Mouse (Mus musculus) gastrocnemius, adult 2 months (tissue): Measurements from ENCODE around the gene Gne. TPM values are rescaled to one million over a fixed set of nuclear protein-coding genes. Genes with fewer than 3 reads are reported as not detected.
A peak's percentile ranks its signal among the peaks of the same experiment; 100 is the strongest.

ENCODE experiments used
- DNase-seq: peaks from one replicate; pipeline ENCODE4 v3.0.0; 2022
- H3K27ac ChIP-seq: fragments of 200-600 bp; 2 replicates; pipeline ENCODE4 v1.8.1; 2022; ENCODE audit warnings: mild to moderate bottlenecking
- H3K4me3 ChIP-seq: fragments of 200-600 bp; 2 replicates; pipeline ENCODE4 v1.8.1; 2022; ENCODE audit warnings: mild to moderate bottlenecking, moderate library complexity
- CTCF ChIP-seq: fragments of 200-600 bp; IDR thresholded peaks from 2 replicates; pipeline ENCODE4 v1.8.1; 2022; ENCODE audit warnings: antibody characterized with exemption, mild to moderate bottlenecking, moderate library complexity
- intact Hi-C: fragments of 180-260 bp; cut with DNase I; formaldehyde crosslinking; loops from one replicate; pipeline ENCODE4 v1.15.1; 2025
- long read RNA-seq, 2 experiments: library from polyadenylated mRNA; stranded (forward); transcript quantifications; one replicate each; pipeline ENCODE4 v2.0.0; 2021
- total RNA-seq, 2 experiments: library from RNA; stranded (reverse); gene quantifications; 2 replicates each; pipeline ENCODE4 v1.2.3; 2021

Gne gene
- 10 to 100 TPM; 11.6 to 12.5 TPM for total RNA-seq
- long read RNA-seq, experiment 1, transcript Gne-202 (12 exons, 2,920 nt) = major isoform, 16 of 18 reads
- long read RNA-seq, experiment 1, partial matches to known transcripts = 1 of 18 reads
- long read RNA-seq, experiment 1, other reads (novel, unspliced or antisense) = 1 of 18 reads
- long read RNA-seq, experiment 2, transcript Gne-202 (12 exons, 2,920 nt) = major isoform, 7 of 9 reads
- long read RNA-seq, experiment 2, partial matches to known transcripts = 1 of 9 reads
- long read RNA-seq, experiment 2, other reads (novel, unspliced or antisense) = 1 of 9 reads

DNA sequence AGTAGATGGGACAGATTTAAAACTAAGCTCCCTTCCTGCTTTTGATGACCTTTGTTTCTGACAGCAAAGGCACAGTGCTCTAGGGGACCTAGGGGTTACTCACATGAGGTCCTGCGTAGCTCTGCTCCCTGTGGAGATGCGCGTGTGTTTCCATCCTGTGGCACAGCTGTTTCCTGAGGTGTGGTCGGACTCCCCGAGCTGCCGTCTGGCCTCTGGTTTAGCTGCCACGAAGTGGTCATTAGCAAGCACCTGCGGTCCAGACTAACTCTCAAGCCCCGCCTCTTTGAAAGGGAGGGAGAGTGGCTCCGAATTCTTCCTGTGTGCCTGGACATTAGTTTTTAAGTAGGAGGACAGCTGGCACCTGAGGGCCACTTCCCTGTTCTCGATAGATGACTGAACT lies at the start of gene Gne:
Gene Gne, minus strand, starts transcription at position 233 of the 400 bp plus-strand sequence.
- no peak for DNase-seq
- Histone ChIP-seq H3K27ac (no peak within 1 kb of the TSS), H3K4me3 (peak within 1 kb of the TSS; percentile 51)
- no peak for TF ChIP-seq CTCF
- intact Hi-C loops = no loop called here

DNA sequence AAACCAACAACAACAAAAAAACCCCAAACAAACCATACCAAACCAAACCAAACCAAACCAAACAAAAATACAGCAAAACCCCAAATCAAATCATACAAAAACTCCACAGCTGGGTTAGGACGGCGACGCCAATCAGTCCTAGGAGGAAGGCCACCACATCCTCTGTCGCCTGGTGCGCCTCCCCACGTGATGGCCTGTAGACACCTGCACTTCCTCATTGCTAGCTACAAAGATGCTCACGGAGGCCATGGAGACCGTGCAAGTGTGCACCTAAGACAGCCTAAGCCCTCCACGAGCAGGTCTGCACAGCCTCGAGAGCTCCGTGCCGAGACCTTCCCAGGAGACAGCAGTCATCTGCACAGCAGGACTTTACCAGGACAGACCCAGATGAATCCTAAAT lies 42.8 kb upstream of the Gne start:
- Histone ChIP-seq H3K4me3 (no peak overlapping the region), H3K27ac (no peak overlapping the region)
- intact Hi-C loops = no loop called here
- DNase-seq = no peak
- TF ChIP-seq CTCF = no peak

DNA sequence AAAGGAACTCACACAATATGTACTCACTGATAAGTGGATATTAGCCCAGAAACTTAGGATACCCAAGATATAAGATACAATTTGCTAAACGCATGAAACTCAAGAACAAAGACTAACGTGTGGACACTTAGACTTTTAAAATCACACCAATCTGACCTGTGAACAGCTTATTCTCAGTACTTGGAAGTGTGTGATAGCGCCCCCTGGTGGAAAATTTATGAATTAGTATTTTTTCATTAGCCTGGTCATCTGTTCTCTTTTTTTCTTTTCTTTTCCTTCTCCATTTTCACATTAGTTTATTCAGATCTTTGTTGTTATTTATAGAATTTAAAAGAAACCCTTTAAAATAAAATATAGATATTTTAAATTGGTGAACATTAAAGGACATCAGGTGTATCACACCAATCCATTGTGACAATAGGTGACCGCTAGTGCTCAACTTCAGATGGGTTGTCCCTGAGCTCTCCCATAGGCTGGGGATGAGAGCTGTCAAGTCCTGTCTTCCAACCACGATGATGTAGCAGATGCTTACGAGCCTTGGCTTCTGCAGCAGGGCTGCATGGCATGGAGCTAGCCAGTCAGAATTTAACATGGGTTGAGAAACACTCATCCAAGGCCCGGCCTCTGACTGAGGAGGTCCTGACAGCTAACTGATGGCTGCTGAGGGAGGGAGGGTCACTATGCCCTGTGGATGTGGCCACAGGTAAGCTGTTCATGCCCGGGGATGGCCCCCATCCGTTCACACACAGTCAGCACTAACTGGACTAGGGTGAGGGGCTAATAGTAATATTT lies 35.6 kb upstream of the Gne start:
- Histone ChIP-seq H3K4me3 (no peak overlapping the region), H3K27ac (no peak overlapping the region)
- intact Hi-C loops = loop anchor here (1.0 to 10.0 kb wide), 2 partner anchors 54 to 215 kb away; no protein-coding TSS in a partner anchor
- no peak for DNase-seq
- peak; percentile 74 for TF ChIP-seq CTCF

DNA sequence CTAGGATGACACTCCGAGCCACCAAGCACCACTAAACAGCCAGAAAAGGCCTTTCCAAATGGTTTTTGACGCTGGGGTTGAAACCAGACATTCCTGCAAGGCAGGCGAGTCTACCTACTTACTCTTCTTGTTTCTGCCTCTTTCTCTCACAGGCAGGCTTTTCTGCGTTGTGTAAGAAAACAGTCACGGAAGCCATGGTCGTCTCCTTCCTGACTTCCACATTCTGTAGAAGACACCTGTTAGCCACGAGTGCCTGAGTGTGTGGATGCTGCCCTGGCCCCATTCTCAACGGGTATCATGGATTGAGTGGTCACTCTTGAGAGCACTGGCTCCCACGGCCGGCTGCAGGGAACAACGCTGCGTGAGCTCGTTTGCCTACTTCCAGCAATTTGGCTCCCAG lies 31.1 kb upstream of the Gne start:
- no peak for TF ChIP-seq CTCF
- Histone ChIP-seq H3K4me3 (no peak overlapping the region), H3K27ac (no peak overlapping the region)
- DNase-seq = no peak
- intact Hi-C loops = loop anchor here (10.0 kb wide), 1 partner anchor 210 kb away; no protein-coding TSS in a partner anchor

DNA sequence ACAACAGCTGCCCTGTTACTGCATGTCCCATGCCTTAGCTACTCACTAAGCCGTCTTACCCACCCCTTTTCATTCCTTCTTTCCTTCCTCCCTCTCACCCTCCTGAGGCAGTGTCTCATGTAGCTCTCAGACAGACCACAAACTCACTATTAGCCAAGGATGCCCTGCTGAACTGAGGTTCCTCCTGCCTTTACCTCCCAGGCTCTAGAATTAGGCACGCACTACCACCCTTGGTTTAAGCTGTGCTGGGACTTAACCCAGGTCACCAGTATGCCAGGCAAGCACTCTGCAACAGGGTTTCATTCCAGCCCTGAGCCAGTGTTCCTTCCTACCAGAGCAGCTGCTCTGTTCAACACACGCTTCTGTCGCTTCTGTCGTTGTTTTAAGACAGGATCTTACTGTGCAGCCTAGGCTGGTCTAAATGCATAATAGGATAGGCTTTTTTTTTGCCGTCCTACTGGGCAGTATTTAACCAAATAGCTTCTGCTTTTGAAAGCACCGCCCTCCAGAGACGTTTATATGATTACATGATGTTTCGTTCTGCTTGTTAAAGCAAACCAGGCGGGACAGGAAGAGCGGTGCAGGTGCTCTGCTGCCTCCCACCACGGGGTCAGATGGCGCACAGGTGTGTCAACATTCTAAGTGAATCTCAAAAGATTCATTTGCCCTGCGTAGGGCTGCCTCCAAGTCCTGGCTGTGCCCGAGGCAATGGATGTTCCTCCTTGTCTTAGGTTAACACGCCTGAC lies 29.6 kb upstream of the Gne start:
- H3K27ac ChIP-seq = no peak overlapping the region
- TF ChIP-seq CTCF = no peak
- DNase-seq = no peak
- intact Hi-C loops = loop anchor here (10.0 kb wide), 1 partner anchor 209 kb away; no protein-coding TSS in a partner anchor
- peak overlapping the region; percentile 42 for H3K4me3 ChIP-seq

DNA sequence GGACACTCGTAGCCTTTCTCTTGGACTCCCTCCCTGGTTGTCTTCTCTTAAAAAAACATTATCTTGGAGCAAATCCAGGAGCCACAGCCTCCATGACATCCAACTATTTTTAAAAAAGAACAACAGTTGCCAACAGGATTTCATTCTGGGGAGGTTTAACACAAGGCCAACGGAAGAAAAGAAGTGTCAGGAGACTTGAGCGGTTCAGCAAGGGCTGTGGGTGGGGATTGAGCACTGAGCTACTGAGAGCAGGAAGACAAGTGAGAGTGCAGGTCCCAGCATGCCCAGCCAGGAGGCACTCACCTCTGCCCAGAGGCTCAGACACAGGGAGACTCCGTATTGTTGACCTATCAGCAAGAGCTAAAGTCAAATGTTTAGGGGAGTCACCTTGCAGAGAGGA lies 28.8 kb upstream of the Gne start:
- H3K27ac ChIP-seq = no peak overlapping the region
- no peak for DNase-seq
- intact Hi-C loops = loop anchor here (10.0 kb wide), 1 partner anchor 208 kb away; no protein-coding TSS in a partner anchor
- H3K4me3 ChIP-seq = no peak overlapping the region
- TF ChIP-seq CTCF = no peak

DNA sequence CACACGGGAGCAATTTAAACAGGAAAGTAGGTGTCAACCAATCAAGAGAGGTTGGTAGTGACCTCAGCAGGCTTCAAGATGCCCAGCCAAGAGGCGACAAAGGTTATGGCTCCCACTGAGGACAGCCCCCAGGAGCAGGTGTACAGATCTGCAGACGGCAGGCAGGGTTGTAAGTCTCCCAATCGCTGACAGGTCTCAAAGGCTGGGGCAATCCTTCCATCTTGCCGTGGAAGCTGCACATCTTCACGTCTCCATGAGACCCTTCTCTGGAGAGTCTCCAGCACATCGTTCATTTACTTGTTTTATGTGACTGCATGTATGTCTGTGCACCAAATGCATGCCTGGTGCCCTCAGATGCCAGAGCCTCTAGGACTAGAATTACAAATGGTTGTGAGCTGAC lies 26.8 kb upstream of the Gne start:
- intact Hi-C loops = loop anchor here (10.0 kb wide), 1 partner anchor 206 kb away; no protein-coding TSS in a partner anchor
- H3K27ac ChIP-seq = no peak overlapping the region
- no peak for TF ChIP-seq CTCF
- DNase-seq = no peak
- no peak overlapping the region for H3K4me3 ChIP-seq

DNA sequence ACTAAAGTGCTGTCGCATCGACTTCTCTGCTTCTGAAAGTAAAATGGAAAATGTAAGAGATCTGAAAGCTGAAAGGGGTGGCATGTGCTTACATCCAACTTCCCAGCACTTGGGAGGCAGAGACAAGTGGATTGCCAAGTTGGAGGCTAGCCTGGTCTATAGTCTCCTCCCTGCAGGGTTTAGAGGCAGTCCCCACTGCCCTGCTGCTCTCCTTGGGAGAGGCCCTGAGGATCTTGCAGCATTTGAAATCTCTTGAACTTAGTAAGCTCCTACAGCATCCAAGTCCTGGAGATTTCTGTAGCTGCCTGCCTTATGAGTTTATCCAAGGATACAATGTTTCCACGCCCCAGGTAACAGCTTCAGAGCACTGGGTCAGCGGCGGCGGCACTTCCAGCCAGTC lies 24.3 kb upstream of the Gne start:
- no peak for TF ChIP-seq CTCF
- intact Hi-C loops = no loop called here
- no peak for DNase-seq
- Histone ChIP-seq H3K4me3 (no peak overlapping the region), H3K27ac (no peak overlapping the region)

DNA sequence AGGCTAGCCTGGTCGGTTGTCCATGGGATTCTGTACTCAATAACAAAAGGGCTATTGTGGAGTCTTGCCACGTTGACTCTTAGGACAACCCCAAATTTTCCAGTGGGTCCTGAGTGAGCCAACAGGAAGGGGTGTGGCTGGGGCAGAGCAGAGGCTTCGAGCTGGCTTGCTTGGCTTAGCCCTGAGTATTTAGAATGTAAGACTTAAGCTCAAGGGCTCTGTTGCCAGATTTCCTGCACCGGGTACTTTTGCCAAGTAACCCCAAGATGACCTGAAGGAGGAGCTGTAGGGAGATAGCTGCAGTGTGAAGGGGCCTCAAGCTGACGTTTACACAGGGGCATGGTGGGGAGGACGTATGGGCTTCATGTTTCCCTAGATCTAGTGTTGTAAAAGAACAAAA lies 23.4 kb upstream of the Gne start:
- no peak overlapping the region for H3K4me3 ChIP-seq
- H3K27ac ChIP-seq = peak overlapping the region; percentile 28; the same call in 1 of the 2 replicates
- TF ChIP-seq CTCF = no peak
- DNase-seq = no peak
- intact Hi-C loops = no loop called here

DNA sequence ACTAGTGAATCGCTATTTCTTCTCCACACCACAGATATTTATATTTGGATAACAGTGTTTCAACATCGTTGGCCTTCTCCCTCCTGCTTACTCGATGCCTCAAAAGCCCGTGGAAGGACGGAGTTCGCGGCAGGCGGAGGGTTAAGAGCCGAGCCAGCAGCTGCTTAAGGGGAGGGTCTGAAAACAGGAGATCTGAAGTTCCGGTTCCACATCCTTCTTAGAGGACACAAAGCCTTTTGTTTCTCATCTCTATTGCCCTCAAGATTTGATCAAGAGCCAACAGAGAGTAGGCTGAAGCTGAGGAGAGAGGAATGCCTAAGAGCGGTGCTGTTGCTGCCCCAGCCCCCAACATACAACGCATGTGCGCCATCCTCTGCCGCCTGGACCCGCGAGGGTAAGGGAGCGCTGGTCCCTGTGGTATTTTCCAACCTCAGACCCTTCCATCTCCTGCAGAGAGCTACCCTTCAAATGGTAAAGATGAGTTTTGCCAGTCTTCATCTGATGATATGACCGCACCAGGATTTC lies 22.4 kb upstream of the Gne start:
- peak overlapping the region; percentile 47 for H3K4me3 ChIP-seq
- H3K27ac ChIP-seq = no peak overlapping the region
- DNase-seq = no peak
- intact Hi-C loops = no loop called here
- no peak for TF ChIP-seq CTCF

DNA sequence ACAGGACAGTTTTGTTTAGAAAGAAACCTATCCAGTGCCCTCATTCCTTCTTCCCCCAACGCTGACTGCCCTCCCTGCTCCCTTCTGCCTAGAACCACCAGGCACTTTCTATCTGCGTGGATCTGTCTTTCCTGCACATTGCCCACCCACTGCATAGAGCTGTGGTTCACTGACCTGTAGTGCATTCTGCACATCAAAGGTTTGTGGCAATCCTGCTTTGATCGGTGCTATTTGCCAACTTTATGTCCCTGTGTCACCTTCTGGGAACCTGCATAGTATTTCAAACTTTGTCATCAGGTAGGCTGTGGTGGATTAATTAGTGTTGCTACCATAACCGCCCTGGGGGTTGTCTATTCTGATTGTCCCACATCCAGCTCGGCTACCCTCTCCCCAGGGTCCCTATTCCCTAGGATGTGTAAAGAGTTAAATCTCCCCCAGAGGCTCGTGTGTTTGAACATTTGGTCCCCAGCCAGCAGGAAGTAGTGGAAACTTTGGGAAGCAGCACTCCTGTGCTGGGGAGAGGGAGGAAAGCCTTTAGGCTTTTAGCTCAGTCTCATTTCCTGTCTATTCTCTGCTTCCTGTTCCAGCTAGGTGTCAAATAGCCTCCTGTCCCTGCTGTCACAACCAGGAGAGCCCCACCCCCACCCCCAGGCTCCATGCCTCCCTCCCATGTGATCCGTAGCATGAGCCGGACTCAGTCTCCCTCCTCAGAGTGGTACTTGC lies 20.4 kb upstream of the Gne start:
- intact Hi-C loops = no loop called here
- DNase-seq = no peak
- TF ChIP-seq CTCF = no peak
- Histone ChIP-seq H3K27ac (no peak overlapping the region), H3K4me3 (no peak overlapping the region)

DNA sequence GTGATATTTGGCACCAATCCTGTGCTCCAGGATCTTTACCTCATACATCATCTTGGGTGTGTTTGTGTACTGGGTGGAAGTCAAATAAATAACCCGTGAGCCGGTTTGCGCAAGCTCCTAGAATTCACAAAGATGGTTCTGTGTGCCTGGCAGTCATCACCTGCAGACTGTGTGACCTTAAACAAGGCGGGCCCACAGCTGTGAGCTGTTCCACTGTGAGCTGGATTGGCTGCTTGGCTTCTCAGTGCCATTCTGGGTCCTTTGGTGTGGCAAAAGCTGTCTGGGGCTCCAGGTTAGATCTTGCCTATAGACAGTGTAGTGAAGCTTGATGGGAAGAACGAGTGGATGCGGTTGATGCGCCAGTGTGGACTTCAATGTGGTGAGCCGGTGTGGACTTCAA lies 19.6 kb upstream of the Gne start:
- DNase-seq = no peak
- intact Hi-C loops = no loop called here
- TF ChIP-seq CTCF = no peak
- H3K4me3 ChIP-seq = no peak overlapping the region
- H3K27ac ChIP-seq = no peak overlapping the region
